Mouse (Mus musculus) brain, embryonic 14.5 days (tissue): ENCODE data around the gene Srl.

Experiments used
- CTCF ChIP-seq: fragments of 200-500 bp; IDR thresholded peaks from 2 replicates; pipeline ENCODE4 v1.5.1; 2012; ENCODE audit warnings: inconsistent platforms, mild to moderate bottlenecking, moderate library complexity, borderline replicate concordance; ENCODE audit not compliant: insufficient read depth, insufficient read length; ENCODE audit errors: extremely low read depth
- POLR2A ChIP-seq: fragments of 200-500 bp; IDR thresholded peaks from 2 replicates; pipeline ENCODE4 v1.6.1; 2012; ENCODE audit warnings: mild to moderate bottlenecking, inconsistent platforms, borderline replicate concordance; ENCODE audit not compliant: poor library complexity, insufficient read depth, insufficient read length, severe bottlenecking; ENCODE audit errors: extremely low read depth

DNA sequence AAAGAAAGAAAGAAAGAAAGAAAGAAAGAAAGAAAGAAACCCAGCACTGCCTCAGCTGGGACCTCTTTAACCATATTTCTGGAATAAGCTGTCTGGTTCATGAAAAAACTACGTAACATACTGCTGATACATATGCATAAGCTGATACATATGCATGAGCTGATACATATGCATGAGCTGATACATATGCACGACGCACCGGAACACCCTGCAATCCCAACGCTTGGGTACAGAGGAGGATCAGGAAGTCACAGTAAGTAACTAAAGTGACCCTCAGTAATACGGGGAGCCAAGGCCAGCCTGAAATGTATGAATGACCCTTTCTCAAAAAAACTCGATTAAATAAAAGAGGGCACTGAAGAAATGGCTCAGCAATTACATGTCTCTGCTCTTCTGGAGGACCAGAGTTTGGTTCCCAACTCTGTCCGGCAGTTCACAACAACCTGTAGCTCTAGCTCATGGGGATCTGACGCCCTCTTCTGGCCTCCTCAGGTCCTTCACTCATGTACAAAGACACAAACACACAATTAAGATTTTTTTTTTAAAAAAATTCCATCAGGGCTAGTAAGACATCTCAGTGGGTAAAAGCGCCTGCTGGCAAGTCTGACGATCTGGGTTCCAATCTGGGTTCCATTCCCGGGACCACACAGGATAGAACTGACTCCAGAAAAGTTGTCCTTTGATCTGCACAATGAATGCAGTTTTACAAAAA lies 1.4 kb downstream of the Srl start:
- TF ChIP-seq POLR2A (no peak), CTCF (no peak)
